Mouse (Mus musculus) olfactory bulb, adult 2 months (tissue): ENCODE data around the gene Nrm. TPM values are rescaled to one million over a fixed set of nuclear protein-coding genes. Genes with fewer than 3 reads are reported as not detected.

Experiments
- H3K27ac ChIP-seq: fragments of 200-500 bp; 2 replicates; pipeline ENCODE4 v1.5.1; 2012; ENCODE audit warnings: low read depth, low read length; ENCODE audit not compliant: insufficient read depth
- H3K4me1 ChIP-seq: fragments of 200-500 bp; 2 replicates; pipeline ENCODE4 v1.6.1; 2012; ENCODE audit warnings: low read length; ENCODE audit not compliant: control insufficient read depth, insufficient read depth
- H3K4me3 ChIP-seq: fragments of 200-500 bp; 2 replicates; pipeline ENCODE4 v1.5.1; 2012; ENCODE audit warnings: mild to moderate bottlenecking, low read depth, low read length, moderate library complexity; ENCODE audit not compliant: insufficient read depth
- CTCF ChIP-seq: fragments of 200-500 bp; IDR thresholded peaks from 2 replicates; pipeline ENCODE4 v1.5.1; 2012; ENCODE audit warnings: low read depth, mild to moderate bottlenecking, low read length, moderate library complexity; ENCODE audit not compliant: insufficient read depth
- POLR2A ChIP-seq: fragments of 200-500 bp; IDR thresholded peaks from 2 replicates; pipeline ENCODE4 v1.6.1; 2012; ENCODE audit warnings: mild to moderate bottlenecking, low read depth, low read length, moderate library complexity; ENCODE audit not compliant: insufficient read depth
- WGBS: fragments of 180-500 bp; shearing (Covaris S2); methylation state at CpG from one replicate; pipeline ENCODE4 v1.1.7; 2018; 5-methylcytosine and 5-hydroxymethylcytosine counted together
- polyA plus RNA-seq: library from polyadenylated mRNA; stranded (reverse); fragments of >200 nt; gene quantifications from 2 replicates; pipeline ENCODE4 v1.2.4, GENCODE M21; 2012; ENCODE audit warnings: low replicate concordance; ENCODE audit not compliant: missing spikeins, insufficient read depth, insufficient read length

Nrm gene
- polyA plus RNA-seq, 1 experiment = not detected

GRCm38 (mm10) chr17:35869346-35870067, 8.4 kb downstream of the Nrm start:
- peak overlapping the region; percentile 53 for H3K4me3 ChIP-seq
- WGBS = 21% methylated on average over 7 of the region's 7 CpGs
- peaks cover 51% of the 10 kb centered on the region for H3K4me1 ChIP-seq
- H3K27ac ChIP-seq = peak overlapping the region; percentile 17; the same call in 1 of the 2 replicates
- TF ChIP-seq CTCF (no peak), POLR2A (no peak)

DNA sequence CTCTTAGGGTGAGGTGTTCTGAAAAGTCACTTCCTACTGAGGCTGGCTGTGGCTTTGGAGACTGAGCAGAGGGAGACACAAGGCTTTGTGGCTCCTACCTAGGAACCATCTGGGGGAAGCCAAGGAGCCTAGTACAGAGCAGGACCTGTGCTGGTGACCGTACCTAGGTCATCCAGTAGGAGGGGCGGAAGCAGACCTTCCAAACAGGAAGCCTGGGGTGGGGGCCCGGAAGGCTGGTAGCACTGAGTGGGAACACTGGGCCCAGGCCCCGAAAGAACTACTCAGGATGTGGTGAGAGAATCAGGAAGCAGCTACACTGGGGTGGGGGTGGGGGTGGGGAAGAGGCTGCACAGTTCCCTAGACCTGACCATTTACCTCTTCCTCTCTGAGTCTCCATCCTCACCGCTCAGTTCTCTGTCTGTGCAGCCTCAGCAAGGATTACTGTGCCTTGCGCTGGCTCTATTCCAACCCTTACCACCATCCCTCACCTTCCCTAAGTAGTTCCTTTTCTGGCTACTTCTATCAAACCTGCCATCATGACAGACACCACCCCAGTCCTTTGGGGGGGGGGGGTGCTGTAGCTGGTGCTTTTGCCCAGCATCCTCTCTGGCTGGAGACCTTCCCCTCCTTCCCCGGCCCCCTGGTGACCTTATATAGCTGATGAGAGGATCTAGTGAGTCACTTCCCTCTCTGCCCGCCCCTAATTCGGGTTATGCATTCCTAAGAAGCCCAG, 9.2 kb downstream of the Nrm start:
- peaks cover 48% of the 10 kb centered on the region for H3K4me1 ChIP-seq
- no peak for TF ChIP-seq POLR2A
- TF ChIP-seq CTCF = no peak
- 53% methylated on average over 9 of the region's 9 CpGs for WGBS
- peak overlapping the region; percentile 79; the same call in 1 of the 2 replicates for H3K27ac ChIP-seq
- peak overlapping the region; percentile 19; the same call in 1 of the 2 replicates for H3K4me3 ChIP-seq

- peak overlapping the region; percentile 79; the same call in 1 of the 2 replicates for H3K27ac ChIP-seq
- TF ChIP-seq CTCF (no peak), POLR2A (no peak)
- H3K4me3 ChIP-seq = no peak overlapping the region
- H3K4me1 ChIP-seq = peaks cover 44% of the 10 kb centered on the region
- 56% methylated on average over 8 of the region's 8 CpGs for WGBS
Observed at GRCm38 (mm10) chr17:35870884-35871696, 10.0 kb downstream of the Nrm start.

DNA sequence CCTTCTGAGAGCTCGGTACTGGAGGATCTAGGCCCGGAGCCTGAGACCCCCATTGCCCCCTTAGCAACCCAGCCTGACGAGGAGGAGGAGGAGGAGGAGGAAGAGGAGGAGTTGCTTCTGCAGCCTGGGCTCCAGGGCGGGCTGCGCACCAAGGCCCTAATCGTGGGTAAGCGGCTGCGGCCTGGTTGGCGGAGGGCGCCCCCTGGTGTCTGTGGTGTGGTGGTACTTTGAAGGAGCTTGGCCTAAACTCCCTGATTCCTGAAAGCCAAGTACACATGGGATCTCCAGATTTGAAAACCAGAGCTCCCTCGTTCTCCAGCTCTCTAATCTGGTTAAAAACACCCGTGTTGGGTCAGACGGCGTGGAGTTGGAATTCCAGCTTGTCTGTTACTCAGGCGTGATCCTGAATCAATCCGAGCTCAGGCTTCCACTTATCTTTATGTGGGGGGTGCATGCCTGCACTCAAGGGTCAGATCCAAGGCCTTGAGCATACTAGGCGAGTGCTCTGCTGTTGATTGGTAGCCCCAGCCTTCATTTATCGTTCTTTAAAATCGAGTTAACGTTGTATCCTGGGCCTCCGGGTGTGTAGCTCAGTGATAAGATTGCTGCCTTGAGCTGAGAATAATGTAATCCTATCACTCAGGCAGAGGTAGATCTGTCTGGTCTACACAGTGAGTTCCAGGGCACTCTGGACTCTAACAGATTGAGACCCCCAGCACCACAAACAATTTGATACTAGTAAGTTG, 12.8 kb downstream of the Nrm start:
- peaks cover 19% of the 10 kb centered on the region for H3K4me1 ChIP-seq
- no peak overlapping the region for H3K4me3 ChIP-seq
- H3K27ac ChIP-seq = no peak overlapping the region
- 31% methylated on average over 21 of the region's 21 CpGs for WGBS
- no peak for TF ChIP-seq POLR2A
- peak; percentile 79 for TF ChIP-seq CTCF

DNA sequence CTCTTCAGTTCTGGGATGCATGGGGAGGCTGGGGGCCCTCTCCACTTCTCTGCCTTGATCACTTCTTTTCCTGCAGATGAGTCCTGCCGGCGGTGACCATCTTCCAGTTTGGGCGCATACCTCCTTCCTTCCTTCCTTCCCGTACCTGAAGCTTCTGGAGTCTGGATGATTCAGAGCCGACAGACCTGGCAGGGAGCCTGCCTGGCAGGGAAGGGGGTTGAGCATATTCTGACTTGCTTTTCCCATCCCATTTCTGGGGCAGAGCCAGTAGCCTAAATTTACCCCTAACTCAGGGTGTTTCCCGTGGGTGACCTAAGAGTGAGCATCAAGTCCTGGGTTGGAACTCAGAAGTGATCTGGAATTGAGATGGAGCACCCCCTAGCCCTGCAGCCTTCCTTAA, 13.6 kb downstream of the Nrm start:
- Histone ChIP-seq H3K4me1 (peaks cover 15% of the 10 kb centered on the region), H3K27ac (no peak overlapping the region), H3K4me3 (no peak overlapping the region)
- TF ChIP-seq POLR2A (no peak), CTCF (no peak)
- WGBS = 69% methylated on average over 6 of the region's 6 CpGs

DNA sequence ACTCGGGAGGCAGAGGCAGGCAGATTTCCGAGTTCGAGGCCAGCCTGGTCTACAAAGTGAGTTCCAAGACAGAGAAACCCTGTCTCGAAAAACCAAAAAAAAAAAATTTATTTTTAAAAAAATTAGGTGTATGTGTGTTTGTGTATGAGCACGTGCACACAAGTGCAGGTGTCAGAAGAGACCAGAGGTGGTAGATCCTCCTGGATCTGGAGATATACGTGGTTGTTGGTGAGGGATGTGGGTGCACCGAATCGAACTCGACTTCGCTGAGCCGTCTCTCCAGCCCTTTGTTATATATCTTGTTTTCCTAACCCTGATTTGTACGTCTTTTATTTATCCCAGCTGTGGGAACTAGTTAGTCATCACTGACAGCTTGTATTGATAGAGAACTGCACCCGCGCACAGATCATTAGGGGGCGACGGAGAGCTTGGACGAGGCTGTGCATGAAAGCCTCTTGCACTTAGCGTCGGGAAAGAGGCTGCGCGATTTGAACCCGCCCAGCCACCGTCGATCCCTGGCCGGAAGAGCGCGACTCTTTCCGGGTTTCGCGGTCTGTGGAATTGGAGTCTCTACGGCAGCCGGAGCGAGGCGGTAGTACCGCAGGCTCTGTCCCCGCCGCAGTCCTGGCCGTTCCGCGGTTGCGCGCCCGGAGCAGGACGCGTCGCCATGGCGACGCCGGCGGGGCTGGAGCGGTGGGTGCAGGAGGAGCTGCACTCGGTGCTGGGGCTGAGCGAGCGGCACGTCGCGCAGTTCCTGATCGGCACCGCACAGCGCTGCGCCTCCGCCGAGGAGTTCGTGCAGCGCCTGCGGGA, 18.3 kb downstream of the Nrm start, which contains the start of gene Dhx16:
TSS of gene Dhx16 (plus strand) at position 575 of the 813 bp plus-strand sequence.
- TF ChIP-seq CTCF = peak; percentile 49
- peak; percentile 80; the same call in 1 of the 2 replicates for TF ChIP-seq POLR2A
- Histone ChIP-seq H3K4me1 (peaks cover 14% of the 10 kb centered on the region), H3K27ac (peak within 1 kb of the TSS; percentile 60; the same call in 1 of the 2 replicates), H3K4me3 (peak within 1 kb of the TSS; percentile 94)
- WGBS = 5% methylated on average over 66 of the region's 66 CpGs

- Histone ChIP-seq H3K4me3 (no peak overlapping the region), H3K4me1 (peaks cover 12% of the 10 kb centered on the region), H3K27ac (no peak overlapping the region)
- 93% methylated on average over 17 of the region's 17 CpGs for WGBS
- TF ChIP-seq CTCF (no peak), POLR2A (no peak)
Observed at GRCm38 (mm10) chr17:35882924-35883323, 21.8 kb downstream of the Nrm start.
